Mouse (Mus musculus): ENCODE measurements around the gene Lmf1. TPM values are rescaled to one million over a fixed set of nuclear protein-coding genes. Genes with fewer than 3 reads are reported as not detected.

The Lmf1 gene
- polyA plus RNA-seq, 1 experiment from 2014 or later, result 32.7 TPM

- Histone ChIP-seq H3K4me3 (ENCODE audit: low read length) (no peak overlapping the region), H3K36me3 (ENCODE audit: insufficient read depth, low read length) (0 out of 2 replicates have a peak, but pooled peaks cover 2% of the 10 kb centered on the region), H3K9me3 (ENCODE audit: low read length) (no peaks in the 10 kb centered on the region; the same call in 1 of the 2 replicates), H3K9ac (replicated peaks; ENCODE audit: low read length) (no peak overlapping the region), H3K4me2 (replicated peaks; ENCODE audit: low read depth, low read length) (no peak overlapping the region), H3K4me1 (ENCODE audit: insufficient read depth, low read length) (peaks cover 21% of the 10 kb centered on the region), H3K27ac (ENCODE audit: low read length) (no peak overlapping the region), H3K27me3 (ENCODE audit: insufficient read depth, low read length) (no peaks in the 10 kb centered on the region)
- WGBS, result 81% methylated on average over 9 of the region's 9 CpGs
- no peak for ATAC-seq (ENCODE audit: low FRiP score, low TSS enrichment)
Observed at GRCm38 (mm10) chr17:25645661-25646060, 66.8 kb downstream of the Lmf1 start.

- Histone ChIP-seq H3K9ac (replicated peaks; ENCODE audit: low read length) (no peak overlapping the region), H3K9me3 (ENCODE audit: low read length) (no peaks in the 10 kb centered on the region; the same call in 1 of the 2 replicates), H3K36me3 (ENCODE audit: insufficient read depth, low read length) (0 out of 2 replicates have a peak, but pooled peaks cover 2% of the 10 kb centered on the region), H3K27ac (ENCODE audit: low read length) (no peak overlapping the region), H3K4me1 (ENCODE audit: insufficient read depth, low read length) (peaks cover 21% of the 10 kb centered on the region), H3K4me2 (replicated peaks; ENCODE audit: low read depth, low read length) (no peak overlapping the region), H3K27me3 (ENCODE audit: insufficient read depth, low read length) (no peaks in the 10 kb centered on the region), H3K4me3 (ENCODE audit: low read length) (no peak overlapping the region)
- ATAC-seq (ENCODE audit: low FRiP score, low TSS enrichment), result no peak
- WGBS, result 40% methylated on average over 10 of the region's 10 CpGs
Observed at GRCm38 (mm10) chr17:25647901-25648300, 69.0 kb downstream of the Lmf1 start.

- H3K4me3 ChIP-seq (ENCODE audit: low read length), result no peak overlapping the region
- 34% methylated on average over 15 of the region's 15 CpGs for WGBS
- H3K9ac ChIP-seq (replicated peaks; ENCODE audit: low read length), result no peak overlapping the region
- H3K36me3 ChIP-seq (ENCODE audit: insufficient read depth, low read length), result 0 out of 2 replicates have a peak, but pooled peaks cover 2% of the 10 kb centered on the region
- H3K27me3 ChIP-seq (ENCODE audit: insufficient read depth, low read length), result no peaks in the 10 kb centered on the region
- ATAC-seq (ENCODE audit: low FRiP score, low TSS enrichment), result no peak
- H3K9me3 ChIP-seq (ENCODE audit: low read length), result no peaks in the 10 kb centered on the region; the same call in 1 of the 2 replicates
- no peak overlapping the region for H3K4me2 ChIP-seq (replicated peaks; ENCODE audit: low read depth, low read length)
- no peak overlapping the region for H3K27ac ChIP-seq (ENCODE audit: low read length)
- peaks cover 16% of the 10 kb centered on the region for H3K4me1 ChIP-seq (ENCODE audit: insufficient read depth, low read length)
Observed at GRCm38 (mm10) chr17:25648678-25649216, 69.9 kb downstream of the Lmf1 start.

- H3K4me3 ChIP-seq (ENCODE audit: low read length), result no peak overlapping the region
- H3K27me3 ChIP-seq (ENCODE audit: insufficient read depth, low read length), result no peaks in the 10 kb centered on the region
- 89% methylated on average over 7 of the region's 7 CpGs for WGBS
- H3K4me2 ChIP-seq (replicated peaks; ENCODE audit: low read depth, low read length), result no peak overlapping the region
- H3K36me3 ChIP-seq (ENCODE audit: insufficient read depth, low read length), result peaks cover 8% of the 10 kb centered on the region; the same call in 1 of the 2 replicates
- peaks cover 7% of the 10 kb centered on the region; the same call in 1 of the 2 replicates for H3K4me1 ChIP-seq (ENCODE audit: insufficient read depth, low read length)
- no peak overlapping the region for H3K27ac ChIP-seq (ENCODE audit: low read length)
- no peaks in the 10 kb centered on the region; the same call in 1 of the 2 replicates for H3K9me3 ChIP-seq (ENCODE audit: low read length)
- ATAC-seq (ENCODE audit: low FRiP score, low TSS enrichment), result no peak
- H3K9ac ChIP-seq (replicated peaks; ENCODE audit: low read length), result no peak overlapping the region
Observed at GRCm38 (mm10) chr17:25650726-25651125, 71.8 kb downstream of the Lmf1 start.

GRCm38 (mm10) chr17:25652272-25652671, 73.4 kb downstream of the Lmf1 start:
- Histone ChIP-seq H3K4me2 (replicated peaks; ENCODE audit: low read depth, low read length) (no peak overlapping the region), H3K36me3 (ENCODE audit: insufficient read depth, low read length) (peaks cover 12% of the 10 kb centered on the region; the same call in 1 of the 2 replicates), H3K9ac (replicated peaks; ENCODE audit: low read length) (no peak overlapping the region), H3K27me3 (ENCODE audit: insufficient read depth, low read length) (no peaks in the 10 kb centered on the region), H3K27ac (ENCODE audit: low read length) (no peak overlapping the region), H3K4me1 (ENCODE audit: insufficient read depth, low read length) (peaks cover 7% of the 10 kb centered on the region; the same call in 1 of the 2 replicates), H3K9me3 (ENCODE audit: low read length) (no peaks in the 10 kb centered on the region; the same call in 1 of the 2 replicates), H3K4me3 (ENCODE audit: low read length) (no peak overlapping the region)
- WGBS, result 62% methylated on average over 8 of the region's 8 CpGs
- ATAC-seq (ENCODE audit: low FRiP score, low TSS enrichment), result no peak

- no peak overlapping the region for H3K9ac ChIP-seq (replicated peaks; ENCODE audit: low read length)
- no peaks in the 10 kb centered on the region for H3K4me1 ChIP-seq (ENCODE audit: insufficient read depth, low read length)
- no peak overlapping the region for H3K4me2 ChIP-seq (replicated peaks; ENCODE audit: low read depth, low read length)
- no peak overlapping the region for H3K27ac ChIP-seq (ENCODE audit: low read length)
- H3K27me3 ChIP-seq (ENCODE audit: insufficient read depth, low read length), result no peaks in the 10 kb centered on the region
- WGBS, result 58% methylated on average over 12 of the region's 12 CpGs
- H3K4me3 ChIP-seq (ENCODE audit: low read length), result no peak overlapping the region
- ATAC-seq (ENCODE audit: low FRiP score, low TSS enrichment), result peak; percentile 31; the same call in 1 of the 2 replicates
- peaks cover 11% of the 10 kb centered on the region; the same call in 1 of the 2 replicates for H3K36me3 ChIP-seq (ENCODE audit: insufficient read depth, low read length)
- no peaks in the 10 kb centered on the region for H3K9me3 ChIP-seq (ENCODE audit: low read length)
Observed at GRCm38 (mm10) chr17:25656142-25656825, 77.4 kb downstream of the Lmf1 start.

GRCm38 (mm10) chr17:25656826-25657189, 77.9 kb downstream of the Lmf1 start:
- Histone ChIP-seq H3K4me1 (ENCODE audit: insufficient read depth, low read length) (no peaks in the 10 kb centered on the region), H3K9me3 (ENCODE audit: low read length) (no peaks in the 10 kb centered on the region), H3K4me2 (replicated peaks; ENCODE audit: low read depth, low read length) (no peak overlapping the region), H3K4me3 (ENCODE audit: low read length) (no peak overlapping the region), H3K27ac (ENCODE audit: low read length) (no peak overlapping the region), H3K36me3 (ENCODE audit: insufficient read depth, low read length) (peaks cover 11% of the 10 kb centered on the region; the same call in 1 of the 2 replicates), H3K9ac (replicated peaks; ENCODE audit: low read length) (no peak overlapping the region), H3K27me3 (ENCODE audit: insufficient read depth, low read length) (no peaks in the 10 kb centered on the region)
- WGBS, result 12% methylated on average over 3 of the region's 3 CpGs
- no peak for ATAC-seq (ENCODE audit: low FRiP score, low TSS enrichment)

GRCm38 (mm10) chr17:25663213-25663835, 84.4 kb downstream of the Lmf1 start:
- H3K4me1 ChIP-seq (ENCODE audit: insufficient read depth, low read length), result no peaks in the 10 kb centered on the region
- H3K9ac ChIP-seq (replicated peaks; ENCODE audit: low read length), result 0 out of 2 replicates have a peak overlapping the region, but pooled peaks have one; percentile 16
- no peaks in the 10 kb centered on the region for H3K36me3 ChIP-seq (ENCODE audit: insufficient read depth, low read length)
- no peaks in the 10 kb centered on the region for H3K27me3 ChIP-seq (ENCODE audit: insufficient read depth, low read length)
- no peaks in the 10 kb centered on the region for H3K9me3 ChIP-seq (ENCODE audit: low read length)
- 0 out of 2 replicates have a peak, but pooled peaks have one; percentile 19 for ATAC-seq (ENCODE audit: low FRiP score, low TSS enrichment)
- H3K4me2 ChIP-seq (replicated peaks; ENCODE audit: low read depth, low read length), result no peak overlapping the region
- WGBS, result 57% methylated on average over 12 of the region's 12 CpGs
- no peak overlapping the region for H3K4me3 ChIP-seq (ENCODE audit: low read length)
- no peak overlapping the region for H3K27ac ChIP-seq (ENCODE audit: low read length)

- WGBS, result 86% methylated on average over 6 of the region's 6 CpGs
Observed at GRCm38 (mm10) chr17:25665485-25665884, 86.6 kb downstream of the Lmf1 start.

More at GRCm38 (mm10) chr17:25665485-25665884, 86.6 kb downstream of the Lmf1 start:
- no peak for ATAC-seq (ENCODE audit: low FRiP score, low TSS enrichment)
- no peak overlapping the region for H3K27ac ChIP-seq (ENCODE audit: low read length)
- H3K9ac ChIP-seq (replicated peaks; ENCODE audit: low read length), result no peak overlapping the region
- H3K4me1 ChIP-seq (ENCODE audit: insufficient read depth, low read length), result no peaks in the 10 kb centered on the region
- no peaks in the 10 kb centered on the region for H3K36me3 ChIP-seq (ENCODE audit: insufficient read depth, low read length)
- H3K4me3 ChIP-seq (ENCODE audit: low read length), result no peak overlapping the region
- H3K9me3 ChIP-seq (ENCODE audit: low read length), result no peaks in the 10 kb centered on the region
- H3K4me2 ChIP-seq (replicated peaks; ENCODE audit: low read depth, low read length), result no peak overlapping the region
- H3K27me3 ChIP-seq (ENCODE audit: insufficient read depth, low read length), result no peaks in the 10 kb centered on the region

Measured in kidney, embryonic 16.5 days (tissue).